Mouse (Mus musculus): ENCODE data around the gene Alox12b.

Alox12b gene

DNA sequence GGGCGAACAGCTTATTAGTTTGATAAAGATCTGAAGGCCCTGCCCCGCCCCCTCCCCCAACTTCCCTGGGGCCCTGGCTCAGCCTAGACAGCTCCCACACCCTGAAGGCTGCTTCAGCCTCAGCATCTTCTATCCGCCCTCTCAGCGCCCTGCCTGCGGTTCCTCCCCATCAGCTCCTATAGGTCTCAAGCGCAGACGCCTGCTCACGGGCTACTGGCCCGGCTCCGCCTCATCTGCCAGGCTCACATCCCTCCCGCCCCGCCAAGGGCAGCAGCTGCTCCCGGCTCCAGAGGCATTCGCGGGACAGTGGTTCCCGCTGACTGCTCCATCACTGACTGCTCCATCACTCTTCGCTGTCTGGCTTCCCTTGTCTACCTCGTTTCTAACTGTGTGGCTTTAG lies at the start of gene Alox12b:
Alox12b (plus strand) TSS at position 190 of the 400 bp plus-strand sequence.
- DNase-seq (ENCODE audit: low spot score): no peak

DNA sequence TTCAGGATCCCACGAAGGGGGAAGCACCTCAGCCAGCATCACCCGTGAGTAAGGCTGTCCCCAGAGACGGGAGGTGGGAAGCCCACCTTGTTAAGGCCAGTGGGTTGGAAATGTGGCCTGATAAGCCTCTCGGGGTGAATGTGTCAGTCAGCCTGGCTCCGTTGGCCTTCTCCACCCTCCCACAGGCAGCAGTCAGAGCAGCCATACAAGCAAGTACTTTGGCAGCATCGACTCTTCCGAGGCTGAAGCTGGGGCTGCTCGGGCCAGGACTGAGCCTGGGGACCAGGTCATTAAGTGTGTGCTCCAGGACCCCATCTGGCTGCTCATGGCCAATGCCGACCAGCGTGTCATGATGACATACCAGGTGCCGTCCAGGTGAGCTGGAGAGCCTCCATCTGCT lies 49.1 kb upstream of the Alox12b start:
- no peak for DNase-seq (ENCODE audit: low spot score)

GRCm38 (mm10) chr11:69108223-69108622 lies 48.6 kb upstream of the Alox12b start:
- DNase-seq (ENCODE audit: low spot score): no peak

DNA sequence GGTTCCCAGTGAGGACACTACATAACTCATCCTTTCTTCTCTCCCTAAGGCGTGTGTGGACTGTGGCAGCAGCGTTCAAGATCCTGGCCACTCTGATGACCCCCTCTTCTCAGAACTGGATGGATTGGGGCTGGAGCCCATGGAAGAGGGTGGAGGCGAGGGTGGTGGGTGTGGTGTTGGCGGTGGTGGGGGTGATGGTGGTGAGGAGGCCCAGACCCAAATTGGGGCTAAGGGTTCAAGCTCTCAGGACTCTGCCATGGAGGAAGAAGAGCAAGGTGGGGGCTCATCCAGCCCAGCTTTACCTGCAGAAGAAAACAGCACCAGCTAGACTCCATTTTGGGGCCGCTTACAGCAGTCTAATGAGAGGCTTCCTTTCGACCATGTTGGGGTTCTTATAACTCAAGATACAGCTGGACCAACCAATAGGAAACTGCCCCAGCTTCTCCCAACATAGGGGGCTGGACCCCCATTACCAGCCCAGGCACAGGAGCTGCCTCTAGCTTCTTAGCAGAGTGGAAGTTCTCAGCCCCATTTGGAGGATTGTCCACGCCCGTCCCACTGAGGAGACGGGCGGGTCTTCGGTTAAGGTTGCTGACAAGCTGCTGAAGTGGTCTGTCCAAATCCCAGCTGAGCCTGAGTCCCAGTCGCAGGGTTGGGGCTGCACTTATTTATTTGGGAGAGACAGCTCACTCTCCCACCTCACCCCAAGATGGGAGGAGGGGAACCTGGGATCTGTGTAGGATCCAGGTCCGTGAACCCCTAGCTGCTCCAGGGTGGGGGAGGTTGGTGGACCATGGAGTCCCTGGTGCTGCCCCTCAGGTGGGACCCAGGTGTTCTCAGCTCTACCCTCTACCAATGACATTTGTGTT lies 47.5 kb upstream of the Alox12b start:
- DNase-seq (ENCODE audit: low spot score): no peak

DNA sequence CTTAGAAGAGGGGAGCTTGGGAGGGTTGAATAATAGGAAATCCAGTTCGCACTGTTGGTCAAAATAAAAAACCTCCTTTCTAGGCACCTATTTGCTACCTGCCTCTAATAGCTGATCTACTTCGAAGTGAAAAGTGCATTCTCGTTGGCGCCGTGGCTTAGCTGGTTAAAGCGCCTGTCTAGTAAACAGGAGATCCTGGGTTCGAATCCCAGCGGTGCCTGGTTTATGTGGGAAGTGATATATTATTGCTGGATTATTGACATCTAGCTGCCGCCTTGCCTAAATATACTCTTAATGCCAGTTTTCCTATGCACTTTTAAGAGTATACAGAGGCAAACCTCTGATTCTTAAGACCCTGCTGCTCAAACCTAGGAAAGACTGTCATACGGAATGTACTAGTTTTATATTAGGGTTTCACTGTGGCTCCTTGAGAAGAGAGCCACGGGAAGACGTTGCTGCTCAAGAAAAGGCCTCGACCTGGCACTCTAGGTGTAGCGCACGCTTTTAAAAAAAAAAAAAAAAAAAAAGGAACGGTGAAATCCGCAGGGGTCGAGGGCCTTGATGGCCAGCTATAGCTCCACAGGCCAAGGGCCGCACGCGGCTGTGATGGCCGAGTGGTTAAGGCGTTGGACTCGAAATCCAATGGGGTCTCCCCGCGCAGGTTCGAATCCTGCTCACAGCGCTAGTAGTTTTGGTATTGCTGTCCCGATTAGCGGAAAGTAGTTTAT lies 46.3 kb upstream of the Alox12b start:
- peak; percentile 91 for DNase-seq (ENCODE audit: low spot score)

DNA sequence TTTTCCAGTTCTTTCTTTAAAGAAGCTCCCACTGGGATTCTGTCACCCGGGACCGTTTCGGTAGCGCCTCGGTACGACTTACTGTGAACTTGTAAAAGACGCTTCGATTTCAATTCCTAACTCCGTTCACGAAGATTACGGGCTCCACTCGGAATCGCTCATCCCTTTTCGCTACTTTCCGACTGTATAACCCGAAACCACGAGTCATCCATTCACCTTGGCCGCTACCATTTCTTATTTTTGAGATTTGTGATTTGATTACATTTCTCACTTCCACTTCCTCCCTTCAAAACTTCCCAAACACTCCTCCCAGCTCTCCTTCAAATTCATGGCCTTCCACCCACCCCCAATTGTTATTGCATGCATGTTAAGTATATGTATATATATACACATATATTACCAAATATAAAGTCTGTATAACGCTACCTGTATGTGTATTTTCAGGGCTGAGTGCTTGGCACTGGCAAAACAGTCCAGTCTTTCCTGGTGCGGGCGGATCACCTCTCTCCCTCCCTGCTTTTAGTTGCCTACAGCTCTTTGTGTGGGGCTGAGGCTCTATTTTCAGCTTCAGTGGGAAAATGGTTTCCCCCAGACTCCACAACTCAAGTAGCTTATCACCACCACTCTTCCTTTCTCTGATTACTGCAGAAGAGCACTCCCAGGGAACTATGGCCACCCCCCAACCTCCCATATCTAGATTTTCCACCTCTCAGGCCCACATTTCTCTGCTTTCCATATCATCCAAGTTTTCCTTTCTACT lies 45.6 kb upstream of the Alox12b start:
- no peak for DNase-seq (ENCODE audit: low spot score)

DNA sequence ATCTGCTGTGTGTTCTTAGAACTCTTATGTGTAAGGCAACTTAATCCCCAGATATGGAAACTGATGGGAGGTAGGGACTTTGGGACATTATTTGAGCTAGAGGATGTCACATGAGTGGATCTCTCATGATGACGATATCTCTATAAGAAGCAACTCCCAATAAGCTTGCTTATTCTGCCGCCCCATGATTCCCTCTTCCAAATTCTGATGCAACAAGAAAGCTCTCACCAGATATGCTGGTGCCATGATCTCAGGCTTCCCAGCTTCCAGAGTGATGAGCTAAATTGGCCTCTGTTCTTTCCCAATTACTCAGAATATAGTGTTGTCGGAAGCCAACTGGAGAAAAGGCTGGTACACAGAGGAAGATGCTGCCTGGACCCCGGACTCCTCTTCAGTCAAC lies 44.9 kb upstream of the Alox12b start:
- no peak for DNase-seq (ENCODE audit: low spot score)

DNA sequence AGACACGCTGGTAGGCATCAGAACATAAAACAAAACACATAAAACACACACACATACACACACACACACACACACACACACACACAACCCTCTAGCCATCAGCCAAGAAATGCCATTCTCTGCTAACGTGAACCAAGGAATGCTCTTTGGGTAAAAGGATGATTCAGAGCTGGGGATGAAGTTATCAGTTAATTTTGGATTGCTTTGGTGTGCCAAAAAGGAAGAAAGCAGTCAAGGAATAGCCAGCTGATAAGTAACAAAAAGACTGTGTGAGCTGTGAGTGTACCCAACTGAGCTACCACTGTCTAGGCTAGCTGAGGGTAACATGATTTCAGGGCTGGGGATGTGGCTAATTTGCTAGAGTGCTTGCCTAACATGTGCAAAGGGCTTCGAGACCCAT lies 42.8 kb upstream of the Alox12b start:
- no peak for DNase-seq (ENCODE audit: low spot score)

- no peak for DNase-seq (ENCODE audit: low spot score)
Measured at GRCm38 (mm10) chr11:69114621-69115020, 42.2 kb upstream of the Alox12b start.

GRCm38 (mm10) chr11:69116843-69117242 lies 39.9 kb upstream of the Alox12b start:
- DNase-seq (ENCODE audit: low spot score): no peak

- DNase-seq (ENCODE audit: low spot score): peak; percentile 68
Measured at GRCm38 (mm10) chr11:69117737-69118695, 38.8 kb upstream of the Alox12b start.

DNA sequence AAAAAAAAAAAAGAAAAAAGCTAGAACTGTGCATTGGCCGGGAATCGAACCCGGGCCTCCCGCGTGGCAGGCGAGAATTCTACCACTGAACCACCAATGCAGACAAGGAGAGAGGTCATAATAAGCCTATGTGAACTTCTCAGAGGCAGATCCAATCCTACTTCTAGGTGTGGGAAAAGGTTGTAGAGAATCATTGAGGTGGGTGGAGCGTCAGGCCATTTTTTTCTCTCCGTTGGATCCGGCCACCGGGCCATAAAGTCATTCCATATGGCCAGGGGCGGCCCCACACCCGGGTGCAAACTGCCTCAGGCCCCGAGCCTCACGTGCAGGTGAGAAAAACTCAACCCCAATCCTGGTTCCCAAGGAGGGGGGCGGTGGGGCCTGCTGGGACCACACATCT lies 38.0 kb upstream of the Alox12b start:
- DNase-seq (ENCODE audit: low spot score): peak; percentile 93

DNA sequence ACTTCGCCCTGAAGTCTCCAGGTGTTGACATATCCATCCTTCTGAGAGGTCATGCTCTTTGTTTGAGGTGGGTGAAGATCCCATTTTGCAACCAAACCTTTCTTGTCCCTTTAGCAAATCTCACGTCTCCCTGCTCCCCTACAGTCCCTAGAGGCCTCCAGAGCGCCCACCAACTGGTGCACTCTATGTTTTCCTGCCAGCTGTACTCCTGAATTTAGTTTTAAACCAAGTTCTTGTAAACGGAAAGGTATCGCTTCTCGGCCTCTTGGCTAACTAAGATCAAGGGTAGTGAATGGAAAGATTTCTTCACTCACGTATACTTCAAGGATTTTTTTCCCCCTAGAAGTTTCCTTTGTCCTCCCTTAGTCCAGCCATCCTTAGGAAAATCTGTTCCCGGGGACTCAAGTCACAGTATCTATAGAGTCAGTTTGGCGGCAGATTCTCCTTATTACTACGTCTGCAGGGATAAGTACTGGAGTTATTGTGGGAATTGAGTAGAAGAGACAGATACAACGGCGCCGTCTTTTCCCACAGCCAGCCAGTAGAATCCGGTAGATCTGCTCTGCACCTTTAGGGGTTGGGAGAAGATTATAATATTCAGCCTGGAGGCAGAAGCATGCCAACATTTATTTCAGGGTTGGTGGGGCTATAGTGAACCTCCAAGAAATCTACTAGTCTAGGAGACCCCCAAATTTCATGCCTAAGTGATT lies 37.2 kb upstream of the Alox12b start:
- no peak for DNase-seq (ENCODE audit: low spot score)

DNA sequence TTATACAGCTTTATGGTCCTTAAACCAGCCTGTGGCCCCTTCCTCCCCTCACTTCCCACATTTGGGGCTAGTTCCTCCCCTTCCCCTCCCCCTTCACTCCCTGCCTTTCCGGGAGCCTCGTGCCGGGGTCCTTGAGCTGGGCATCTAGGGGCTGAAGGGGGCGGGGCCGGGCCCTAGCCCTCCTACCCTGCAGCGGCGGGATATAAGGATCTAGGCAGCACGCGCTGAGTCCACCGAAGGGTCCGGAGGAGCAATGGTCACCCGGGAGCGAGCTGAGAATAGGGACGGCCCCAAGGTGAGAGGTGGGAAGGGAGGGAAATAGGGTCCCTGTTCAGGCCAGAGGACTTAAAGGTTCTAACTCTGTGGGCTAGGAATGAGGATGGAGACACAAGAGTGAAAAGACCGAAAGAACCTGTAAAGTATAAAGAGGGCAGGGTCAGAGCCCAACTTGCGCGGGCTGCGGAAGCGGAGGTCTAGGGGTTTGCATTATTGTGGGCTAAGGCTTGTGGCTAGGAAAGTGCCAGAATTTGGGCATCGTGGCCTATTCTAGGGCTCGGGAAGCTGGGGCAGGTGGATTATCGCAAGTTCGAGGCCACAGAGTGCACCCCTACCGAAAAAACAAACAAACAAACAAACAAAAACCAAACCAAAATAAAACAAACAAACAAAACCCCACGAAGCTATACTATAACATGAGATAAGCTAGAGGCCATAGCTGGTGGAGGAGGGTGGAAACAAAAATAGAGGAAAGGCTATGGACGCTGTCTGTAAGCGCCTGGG lies 36.4 kb upstream of the Alox12b start, which contains the start of gene Hes7:
Hes7 (plus strand) TSS at position 184 of the 780 bp plus-strand sequence.
- DNase-seq (ENCODE audit: low spot score): no peak

- DNase-seq (ENCODE audit: low spot score): no peak
Measured at GRCm38 (mm10) chr11:69121001-69121740, 35.6 kb upstream of the Alox12b start.

GRCm38 (mm10) chr11:69121741-69122335 lies 35.0 kb upstream of the Alox12b start:
- DNase-seq (ENCODE audit: low spot score): no peak

- DNase-seq (ENCODE audit: low spot score): peak; percentile 90
Measured at GRCm38 (mm10) chr11:69122336-69122951, 34.3 kb upstream of the Alox12b start, which contains the start of gene 9130213A22Rik. 9130213A22Rik (minus strand) TSS chr11:69122589.

GRCm38 (mm10) chr11:69123056-69123692 lies 33.6 kb upstream of the Alox12b start:
- peak; percentile 91 for DNase-seq (ENCODE audit: low spot score)
